Mouse (Mus musculus): ENCODE data around the gene Capn11. TPM values are rescaled to one million over a fixed set of nuclear protein-coding genes. Genes with fewer than 3 reads are reported as not detected.

The Capn11 gene
- polyA plus RNA-seq, 1 experiment, result 2.7 TPM

DNA sequence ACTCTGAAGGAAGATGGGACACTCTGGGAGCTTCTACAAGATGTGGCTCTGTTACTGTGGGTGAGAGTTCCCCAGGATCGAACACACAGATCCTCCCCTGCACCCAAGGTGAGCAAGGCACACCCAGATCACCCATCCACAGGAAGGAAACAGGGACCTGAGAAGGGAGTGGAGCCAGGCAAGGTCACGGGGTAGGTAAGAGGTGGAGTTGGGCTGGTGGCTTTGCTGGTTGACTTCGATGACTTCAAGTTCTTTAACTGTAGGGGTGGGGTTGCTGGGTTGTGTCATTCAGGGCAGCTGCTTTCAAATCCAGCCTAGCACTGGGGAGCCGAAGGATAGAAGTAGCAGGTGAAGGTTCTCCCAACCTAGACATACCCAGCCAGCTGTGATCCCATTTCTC lies 23.7 kb upstream of the Capn11 start:
- DNase-seq (ENCODE audit: low spot score), result no peak

DNA sequence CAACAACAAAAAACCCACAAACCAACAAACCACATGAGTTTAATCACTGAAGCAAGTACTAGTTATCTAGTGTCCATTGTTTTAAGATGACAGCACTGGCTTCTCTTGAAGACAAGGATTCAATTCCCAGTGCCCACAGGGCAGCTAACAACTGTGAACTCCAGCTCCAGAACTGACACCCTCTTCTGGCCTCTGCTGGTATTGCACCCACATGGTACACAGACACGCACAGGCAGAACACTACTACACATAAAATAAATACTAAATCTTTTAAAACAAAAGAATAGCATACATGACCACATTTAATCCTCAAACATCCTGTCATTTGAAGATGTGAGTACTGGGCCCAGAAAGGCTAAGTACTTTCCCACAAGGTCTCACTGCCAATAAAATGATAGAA lies 22.5 kb upstream of the Capn11 start:
- no peak for DNase-seq (ENCODE audit: low spot score)

DNA sequence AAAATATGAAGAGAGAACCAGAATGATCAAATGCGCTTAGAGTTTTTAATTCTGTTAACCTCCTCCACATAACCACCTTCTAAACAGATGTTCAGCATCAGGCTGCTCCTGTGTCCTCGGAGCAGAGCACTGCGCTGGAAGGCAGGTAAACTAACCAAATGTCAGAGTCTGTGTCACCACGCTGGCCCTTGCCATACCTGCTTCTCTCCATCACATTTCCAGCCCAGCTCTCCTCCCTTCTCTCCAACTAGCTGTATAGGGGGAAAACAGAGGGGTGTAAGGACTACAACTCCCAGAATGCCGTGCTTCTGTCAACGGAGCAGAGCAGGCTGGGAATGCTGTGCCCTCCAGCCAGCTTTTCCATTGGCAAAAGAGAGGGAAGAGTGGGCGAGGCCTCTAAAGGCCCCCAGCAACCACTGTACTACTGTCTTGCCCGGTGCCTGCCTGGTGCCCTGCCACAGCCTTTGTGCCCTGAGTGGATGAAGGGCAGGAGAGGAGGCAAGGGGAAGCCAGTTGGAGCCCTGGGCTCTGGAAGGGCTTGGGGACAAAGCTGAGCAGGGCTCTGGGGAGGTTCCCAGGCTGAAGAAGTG lies 21.4 kb upstream of the Capn11 start:
- peak; percentile 22 for DNase-seq (ENCODE audit: low spot score)

DNA sequence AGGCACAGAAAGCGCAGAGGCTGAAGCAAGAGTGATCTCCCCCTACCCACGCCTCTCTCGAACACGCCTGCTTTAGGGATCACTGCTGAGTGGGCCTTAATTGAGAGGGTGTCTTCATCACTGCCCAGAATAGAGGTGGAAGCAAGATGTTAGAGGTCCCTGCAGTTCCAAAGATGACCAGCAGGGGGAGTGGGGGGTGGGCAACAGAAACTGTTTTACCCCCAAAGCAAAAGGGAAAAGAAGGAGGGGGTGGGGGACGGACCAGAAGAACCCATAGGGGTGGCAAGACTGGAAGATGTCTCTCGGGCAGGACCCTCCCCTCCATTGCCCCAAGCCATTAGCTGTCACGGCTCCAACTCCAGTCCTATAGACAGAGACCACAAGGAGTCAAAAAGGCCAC lies 19.0 kb upstream of the Capn11 start:
- no peak for DNase-seq (ENCODE audit: low spot score)

DNA sequence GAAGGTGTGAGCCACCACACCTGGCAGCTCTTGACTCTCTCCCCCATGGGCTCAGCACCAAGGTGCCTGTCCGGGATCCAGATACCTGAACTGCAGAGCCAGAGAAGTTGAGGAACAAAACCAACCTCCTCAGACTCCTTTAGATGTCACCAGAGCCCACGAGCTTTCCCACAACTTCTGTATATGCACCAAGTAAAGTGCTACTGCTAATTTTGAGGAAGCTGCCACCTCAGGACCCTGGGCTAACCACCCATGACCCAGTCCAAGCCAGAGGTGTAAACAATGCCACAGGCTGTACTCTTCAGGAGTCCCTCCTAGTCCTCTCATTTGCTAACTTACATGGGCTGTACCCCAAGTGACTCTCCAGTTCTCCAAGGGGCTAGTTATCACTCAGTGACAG lies 13.5 kb upstream of the Capn11 start:
- no peak for DNase-seq (ENCODE audit: low spot score)

DNA sequence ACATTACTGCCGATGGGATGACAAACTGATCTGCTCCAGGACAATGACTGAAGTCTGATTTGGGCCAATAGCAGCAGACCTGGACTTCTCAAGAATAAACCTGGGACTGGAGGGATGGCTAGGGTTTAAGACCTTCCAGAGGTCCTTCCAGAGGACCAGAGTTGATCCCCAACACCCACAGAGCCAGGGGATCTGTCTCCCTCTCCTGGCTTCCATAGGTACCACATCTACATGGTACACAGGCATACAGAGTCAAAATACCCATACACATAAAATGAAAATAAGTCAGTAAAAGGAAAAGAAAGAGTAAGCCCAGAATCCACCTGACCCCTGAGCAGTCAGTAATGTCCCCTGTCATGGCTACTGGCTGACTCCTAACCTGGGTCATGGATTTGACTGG lies 12.7 kb upstream of the Capn11 start:
- DNase-seq (ENCODE audit: low spot score), result no peak

DNA sequence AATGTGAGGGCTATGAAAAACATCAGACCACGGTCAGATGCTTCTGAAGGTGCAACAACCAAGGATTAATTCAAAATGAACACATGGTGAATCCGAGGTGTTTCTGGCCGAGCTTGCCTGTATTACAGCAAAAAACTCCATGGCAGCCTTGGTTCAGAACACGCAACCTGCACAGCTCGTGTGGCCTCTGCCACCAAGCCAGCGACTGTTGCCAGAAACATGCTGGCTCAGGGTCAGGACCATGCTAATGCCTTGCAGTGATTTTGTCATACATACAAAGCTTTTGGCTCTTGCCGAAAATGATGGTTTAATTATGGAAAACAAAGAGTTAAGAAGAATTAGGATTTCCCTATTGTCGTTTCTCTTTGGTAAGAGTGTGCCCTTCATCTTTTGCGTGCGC lies 8.9 kb upstream of the Capn11 start:
- DNase-seq (ENCODE audit: low spot score), result no peak

DNA sequence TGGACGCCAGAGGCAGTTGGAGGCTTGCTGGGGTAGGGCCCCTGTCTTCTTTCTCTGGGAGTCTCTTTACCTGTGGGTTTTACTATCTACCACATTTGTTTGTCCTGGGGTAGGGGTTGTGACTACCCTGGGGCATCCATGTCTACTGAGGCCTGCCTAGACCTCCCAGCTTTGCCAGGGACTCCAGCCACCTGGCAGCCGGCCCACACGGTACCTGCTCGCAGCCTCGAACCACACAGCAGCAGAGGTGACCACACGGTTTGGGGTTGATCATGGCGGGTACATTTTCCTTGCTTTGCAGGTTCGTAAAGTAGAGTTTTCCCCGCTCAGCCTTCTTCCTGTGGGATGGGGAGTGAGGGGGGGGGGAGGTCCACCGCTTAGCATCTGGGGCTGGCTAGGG lies 8.4 kb upstream of the Capn11 start:
- no peak for DNase-seq (ENCODE audit: low spot score)

DNA sequence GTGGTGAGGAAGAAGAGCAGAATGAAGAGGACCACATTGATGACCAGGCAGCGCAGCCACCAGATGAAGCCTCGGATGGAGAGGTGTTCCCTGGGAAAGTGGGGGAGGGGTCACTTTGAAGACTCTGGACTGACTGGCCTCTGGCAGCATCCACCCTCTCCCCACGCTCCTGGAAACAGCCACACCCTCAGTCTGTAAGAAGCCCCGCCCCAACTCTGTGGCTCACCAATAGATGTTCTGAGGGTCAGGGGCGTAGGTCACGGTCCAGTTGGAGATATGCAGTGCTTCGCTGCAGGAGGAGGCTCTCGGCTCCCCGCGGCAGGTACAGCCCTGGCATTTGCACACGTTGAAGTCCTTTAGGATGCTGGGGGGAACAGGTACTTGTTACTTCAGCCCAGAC lies 7.0 kb upstream of the Capn11 start:
- DNase-seq (ENCODE audit: low spot score), result no peak

DNA sequence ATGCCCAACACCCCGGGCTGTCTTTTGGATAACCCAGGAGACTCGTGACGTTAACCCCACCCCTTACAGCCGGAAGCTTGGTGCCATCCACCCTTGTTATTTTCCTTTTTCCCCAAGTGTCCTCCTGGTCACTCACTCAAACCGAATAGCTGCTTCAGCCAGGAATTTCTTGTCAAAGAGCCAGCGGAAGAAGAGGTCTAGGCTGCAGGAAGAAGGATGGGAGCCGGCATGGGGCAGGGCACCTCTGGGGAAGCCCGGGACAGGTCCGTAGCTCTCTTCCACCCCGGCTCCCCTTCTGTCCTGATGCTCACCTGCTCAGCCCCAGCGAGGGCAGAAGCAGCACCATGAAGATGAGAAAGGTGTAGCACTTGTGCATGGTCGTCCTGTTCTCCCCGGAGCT lies 5.5 kb upstream of the Capn11 start:
- no peak for DNase-seq (ENCODE audit: low spot score)

DNA sequence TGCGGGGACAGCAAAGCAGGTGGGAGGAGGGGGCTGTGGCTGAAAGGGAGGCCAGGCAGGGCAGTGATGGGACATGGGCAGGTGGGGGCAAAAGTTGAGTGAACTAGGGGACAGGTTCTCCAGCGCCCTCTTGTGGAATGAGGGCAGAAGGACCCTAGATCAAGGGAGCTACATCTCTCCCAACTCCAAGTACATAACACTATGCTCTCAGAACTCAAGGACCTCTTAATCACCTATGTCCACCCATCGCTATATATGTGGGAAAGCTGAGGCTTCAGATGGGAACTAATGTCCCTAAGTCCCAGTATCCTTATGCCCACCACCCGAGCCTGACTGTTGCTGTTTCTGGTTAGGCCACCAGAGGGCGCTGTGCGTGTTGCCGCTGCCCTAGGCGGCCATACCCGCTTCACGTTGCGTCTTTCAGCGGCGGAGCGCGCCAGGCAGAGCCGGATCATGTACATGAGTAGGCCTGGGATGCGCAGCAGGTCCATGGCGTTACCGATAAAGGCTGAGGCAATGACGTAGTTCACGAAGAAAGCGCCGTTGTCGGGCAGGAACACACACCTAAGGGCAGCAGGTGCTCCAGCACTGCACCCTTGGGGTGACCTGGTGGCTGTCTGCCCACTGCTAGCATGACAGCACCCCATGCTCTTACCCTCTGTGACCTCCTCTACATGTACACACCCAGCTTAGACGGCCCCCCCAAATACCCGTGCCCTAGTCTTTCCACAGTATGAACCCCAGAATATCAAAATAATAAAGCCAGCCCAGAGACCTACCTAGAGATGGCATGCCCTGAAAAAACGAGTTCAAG lies 4.2 kb upstream of the Capn11 start:
- no peak for DNase-seq (ENCODE audit: low spot score)

DNA sequence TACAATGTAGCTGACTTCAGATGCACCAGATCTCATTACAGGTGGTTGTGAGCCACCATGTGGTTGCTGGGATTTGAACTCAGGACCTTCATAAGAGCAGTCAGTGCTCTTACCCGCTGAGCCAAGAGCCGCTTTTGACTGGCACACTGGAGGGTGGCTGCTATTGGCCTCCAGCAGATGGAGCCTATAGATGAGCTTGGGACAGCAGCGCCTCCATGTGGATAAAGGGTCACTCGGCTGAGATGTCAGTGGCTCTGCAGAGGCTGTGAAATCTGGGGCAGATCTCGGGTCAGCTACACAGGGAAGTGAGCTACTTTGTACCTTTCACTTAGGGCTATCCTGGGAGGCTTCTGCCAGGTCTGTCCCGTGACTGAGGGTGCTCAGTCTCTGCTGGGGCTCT lies 3.3 kb downstream of the Capn11 start:
- DNase-seq (ENCODE audit: low spot score), result no peak

DNA sequence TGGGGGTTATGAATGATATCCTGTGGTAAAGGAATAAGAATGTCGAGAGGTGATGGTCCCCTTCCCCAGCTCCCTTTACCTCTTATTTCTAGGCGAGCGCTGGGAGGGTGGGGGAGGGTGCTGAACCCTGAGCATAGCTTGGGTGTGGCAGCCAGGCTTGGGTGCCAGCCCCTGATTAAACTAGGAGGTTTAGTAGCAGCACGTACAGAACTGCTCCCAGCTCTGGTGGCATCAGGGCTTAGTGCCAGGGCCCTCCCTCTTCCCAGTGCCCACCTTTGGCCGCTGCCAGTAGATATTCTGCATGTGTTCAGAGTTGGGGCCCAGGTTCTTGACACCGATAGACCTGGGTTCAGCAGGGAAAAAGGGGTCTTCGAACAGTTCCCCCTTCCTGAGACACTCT lies 5.9 kb downstream of the Capn11 start:
- DNase-seq (ENCODE audit: low spot score), result no peak

DNA sequence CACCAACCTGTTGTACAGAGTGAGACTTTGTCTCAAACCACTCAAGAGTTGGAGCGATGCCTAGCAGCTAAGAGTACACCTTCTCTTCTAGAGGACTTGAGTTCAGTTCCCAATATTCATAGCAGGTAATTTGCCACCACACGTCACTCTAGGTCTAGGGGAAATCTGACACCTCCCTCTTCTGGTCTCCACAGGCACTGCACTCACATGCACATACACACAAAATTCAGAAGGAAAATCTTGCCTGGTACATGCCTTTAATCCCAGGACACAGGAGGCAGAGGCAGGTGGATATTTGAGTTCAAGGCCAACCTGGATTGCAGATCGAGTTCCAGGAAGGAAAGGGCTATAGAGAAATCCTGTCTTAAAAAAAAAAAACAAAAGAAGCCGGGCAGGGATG lies 14.9 kb downstream of the Capn11 start:
- DNase-seq (ENCODE audit: low spot score), result no peak

DNA sequence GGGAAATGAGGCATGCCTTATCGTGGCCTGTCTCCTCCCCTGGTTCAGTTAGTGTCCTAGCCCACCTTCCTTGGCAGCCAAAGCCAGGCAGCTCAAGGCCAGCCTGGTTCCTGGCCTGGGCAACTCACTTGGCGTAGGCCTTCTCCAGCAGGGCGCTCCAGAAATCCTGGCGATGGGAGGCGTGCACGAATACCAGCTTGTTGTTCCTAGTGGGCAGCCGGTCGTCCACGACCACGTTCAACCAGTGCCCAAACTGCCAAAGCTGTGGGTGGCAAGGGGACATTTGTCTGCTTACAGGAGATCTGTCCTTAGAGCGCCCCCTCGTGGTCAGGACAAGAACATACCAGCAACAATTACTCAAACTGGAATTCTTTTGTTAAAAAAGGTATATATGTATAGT lies 16.4 kb downstream of the Capn11 start:
- peak; percentile 68 for DNase-seq (ENCODE audit: low spot score)

DNA sequence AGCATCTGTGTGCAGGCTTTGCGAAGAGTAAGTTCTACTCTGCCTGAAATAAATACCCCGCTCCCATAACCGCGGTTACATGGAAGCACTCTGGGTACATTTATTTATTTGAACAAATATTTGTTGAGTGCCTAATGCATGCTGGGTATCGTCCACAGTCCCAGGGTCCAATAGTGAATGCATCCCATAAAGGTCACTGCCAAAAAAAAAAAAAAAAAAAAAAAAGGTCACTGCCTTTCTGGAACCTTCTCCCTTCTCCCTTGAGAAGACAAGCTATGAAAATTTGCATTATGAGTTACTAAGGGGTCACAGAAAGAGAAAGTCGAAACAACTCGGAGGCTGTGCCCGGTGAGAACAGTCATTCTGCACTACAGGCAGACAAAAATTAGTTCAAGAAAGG lies 17.1 kb downstream of the Capn11 start:
- DNase-seq (ENCODE audit: low spot score), result no peak

DNA sequence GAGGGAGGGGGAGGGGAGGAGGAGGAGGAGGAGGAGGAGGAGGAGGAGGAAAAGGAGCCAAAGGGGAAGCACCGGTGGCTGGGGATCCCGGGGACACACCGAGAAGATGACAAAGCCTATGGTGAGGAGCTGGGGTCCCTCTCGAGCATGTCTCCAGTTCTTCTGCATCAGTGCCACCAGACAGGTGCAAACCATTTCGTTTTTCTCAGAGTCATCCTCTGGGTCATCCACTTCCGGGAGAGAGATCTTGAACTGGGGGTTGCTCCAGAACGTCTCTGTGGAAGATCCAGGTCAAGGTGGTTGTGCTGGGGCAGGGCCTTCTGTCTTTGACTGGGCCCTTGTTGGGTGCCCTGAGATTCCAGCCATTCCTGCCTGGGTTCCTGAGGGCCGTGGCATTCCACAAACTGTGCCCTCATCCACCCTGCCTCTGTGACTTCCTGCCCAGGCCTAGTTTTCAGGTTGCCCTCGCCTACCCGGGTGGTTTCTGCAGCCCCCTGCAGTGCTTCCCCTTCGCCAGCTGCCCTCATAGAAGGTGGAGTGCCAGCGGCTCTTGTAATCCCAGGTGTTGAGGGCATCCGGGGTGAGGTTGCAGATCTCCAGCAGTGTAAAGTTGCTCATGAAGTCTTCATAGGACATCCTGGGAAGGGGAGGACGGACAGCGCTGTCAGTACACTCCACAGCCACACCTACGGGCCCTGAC lies 20.4 kb downstream of the Capn11 start:
- no peak for DNase-seq (ENCODE audit: low spot score)

DNA sequence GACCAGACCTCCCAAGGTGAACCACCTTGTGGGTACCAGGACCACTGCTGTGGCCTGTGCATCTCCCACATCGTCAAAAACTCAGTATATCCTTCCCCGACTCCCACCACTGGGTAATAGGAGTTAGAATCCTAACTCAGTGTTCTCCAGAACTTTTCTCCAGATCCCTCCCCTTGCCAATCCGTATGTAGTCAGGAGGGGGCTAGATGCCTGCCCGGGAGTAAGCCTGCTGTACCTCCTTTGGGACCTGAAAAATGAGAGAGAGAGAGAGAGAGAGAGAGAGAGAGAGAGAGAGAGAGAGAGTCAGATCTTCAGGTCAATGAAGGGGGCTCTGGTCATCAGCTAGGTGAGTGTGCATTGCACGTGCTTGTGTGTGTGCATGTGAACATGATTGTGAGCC lies 25.1 kb downstream of the Capn11 start:
- no peak for DNase-seq (ENCODE audit: low spot score)

DNA sequence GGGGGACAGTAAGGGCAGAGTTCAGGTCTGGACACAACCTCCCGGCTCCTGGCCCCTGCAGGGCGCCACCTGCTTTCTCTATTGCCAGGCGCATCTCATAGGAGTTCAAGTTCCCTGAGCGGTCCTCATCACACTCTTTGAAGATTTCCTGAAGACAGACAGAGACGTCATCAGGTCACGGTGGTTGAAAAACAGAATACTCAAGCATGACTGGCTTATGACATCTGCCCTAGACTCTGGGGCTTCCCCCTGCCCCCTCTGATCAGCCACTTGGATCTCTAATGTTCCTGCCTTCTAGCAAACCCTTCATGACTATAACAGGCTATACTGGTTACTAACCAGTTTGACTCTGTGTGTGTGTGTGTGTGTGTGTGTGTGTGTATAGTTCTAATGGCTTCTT lies 27.2 kb downstream of the Capn11 start:
- DNase-seq (ENCODE audit: low spot score), result no peak

DNA sequence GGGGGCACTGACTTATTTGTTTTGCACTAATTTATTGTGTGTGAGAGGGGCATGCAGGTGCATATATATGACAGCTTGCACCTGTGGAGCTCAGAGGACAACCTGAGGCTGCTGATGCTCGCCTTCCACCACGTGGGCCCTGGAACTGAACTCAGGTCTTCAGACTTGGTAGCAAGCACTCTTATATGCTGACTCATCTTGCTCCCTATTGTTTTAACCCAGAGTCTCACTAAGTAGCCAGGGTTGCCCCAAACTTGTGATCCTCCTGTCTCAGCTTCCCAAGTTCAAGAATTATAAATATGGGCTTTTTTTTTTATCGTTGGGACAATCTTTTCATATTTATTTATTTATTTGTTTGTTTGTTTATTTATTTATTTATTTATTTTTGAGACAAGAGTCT lies 28.1 kb downstream of the Capn11 start:
- DNase-seq (ENCODE audit: low spot score), result no peak

DNA sequence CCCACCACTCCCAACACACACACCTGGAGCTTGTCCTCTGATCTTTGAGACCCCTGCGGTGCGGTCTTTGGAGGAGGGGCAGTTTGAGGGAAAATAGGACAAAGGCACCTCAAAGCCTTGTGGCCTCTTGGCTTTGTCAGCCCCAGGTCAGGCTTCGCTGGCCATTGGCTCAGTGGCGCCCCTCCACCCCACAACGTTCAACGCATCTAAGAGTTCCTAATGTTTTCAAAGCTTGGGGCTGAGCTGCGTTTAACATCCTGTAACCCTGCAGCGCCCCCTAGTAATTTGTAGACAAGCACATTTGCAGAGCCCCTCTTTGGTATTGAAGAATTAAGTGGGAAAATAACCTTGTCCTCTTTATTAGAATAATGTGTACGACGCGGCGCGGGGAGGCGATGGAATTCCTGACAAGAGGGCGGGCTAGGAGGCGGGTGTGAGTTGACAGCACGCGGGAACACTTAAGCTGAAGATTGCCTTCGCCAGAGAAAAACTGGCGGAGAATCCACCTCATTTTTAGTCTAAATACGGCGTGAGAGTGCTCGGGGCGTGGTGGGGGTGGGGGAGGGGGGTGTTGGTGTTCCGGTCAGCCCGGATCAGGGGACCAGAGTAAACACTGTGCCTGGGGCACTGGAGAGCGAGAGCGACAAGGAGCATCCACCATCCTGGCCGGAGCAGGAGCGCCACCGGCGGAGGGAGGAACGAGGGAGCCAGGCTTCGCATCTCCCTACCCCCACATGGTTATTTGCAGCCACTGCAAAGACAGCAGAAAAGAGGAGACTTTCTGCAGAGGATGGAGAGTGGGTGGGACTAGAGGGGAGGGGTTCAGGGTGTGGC lies 29.0 kb downstream of the Capn11 start:
- peak; percentile 44 for DNase-seq (ENCODE audit: low spot score)
